Mouse (Mus musculus): ENCODE data around the gene Mrpl35. TPM values are rescaled to one million over a fixed set of nuclear protein-coding genes. Genes with fewer than 3 reads are reported as not detected.

Gene Mrpl35
- total RNA-seq, 2 experiments from 2014 or later = 31.2 to 31.8 TPM

- TF ChIP-seq CTCF (conservative IDR thresholded peaks at IDR 0.05) = no peak
- DNase-seq (ENCODE audit: low spot score in 2 of 2) = no peak
- Histone ChIP-seq H3K27ac (no peak overlapping the region), H3K4me3 (no peak overlapping the region)
Observed at GRCm38 (mm10) chr6:71780431-71780830, 46.3 kb downstream of the Mrpl35 start.

DNA sequence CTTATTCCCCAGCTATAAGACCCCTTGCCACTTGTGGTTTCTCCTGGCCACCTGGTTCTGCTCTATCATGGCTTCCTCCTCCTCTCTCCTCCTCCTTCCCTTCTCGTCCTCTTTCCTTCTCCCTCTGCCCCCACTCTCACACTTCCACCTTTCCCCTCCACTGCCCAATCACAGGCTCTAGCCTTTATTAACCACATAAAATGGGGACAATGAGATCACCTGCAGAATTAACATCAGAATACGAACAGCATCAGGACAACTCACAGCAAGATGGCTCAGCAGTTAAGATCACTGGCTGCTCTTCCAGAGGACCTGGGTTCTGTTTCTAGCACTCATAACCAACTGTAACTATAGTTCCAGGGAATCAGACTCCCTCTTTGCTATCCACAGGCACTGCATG, 46.9 kb downstream of the Mrpl35 start:
- DNase-seq (ENCODE audit: low spot score in 2 of 2) = no peak
- no peak overlapping the region for H3K4me3 ChIP-seq
- no peak for TF ChIP-seq CTCF (conservative IDR thresholded peaks at IDR 0.05)
- no peak overlapping the region for H3K27ac ChIP-seq

- Histone ChIP-seq H3K4me3 (no peak overlapping the region), H3K27ac (no peak overlapping the region)
- TF ChIP-seq CTCF (conservative IDR thresholded peaks at IDR 0.05) = no peak
- DNase-seq (ENCODE audit: low spot score in 2 of 2) = no peak
Observed at GRCm38 (mm10) chr6:71778016-71778415, 48.8 kb downstream of the Mrpl35 start.

- no peak for TF ChIP-seq CTCF (conservative IDR thresholded peaks at IDR 0.05)
- DNase-seq (ENCODE audit: low spot score in 2 of 2) = no peak
- no peak overlapping the region for H3K4me3 ChIP-seq
- peak overlapping the region; percentile 89 for H3K27ac ChIP-seq
Observed at GRCm38 (mm10) chr6:71772636-71773208, 54.0 kb downstream of the Mrpl35 start.

DNA sequence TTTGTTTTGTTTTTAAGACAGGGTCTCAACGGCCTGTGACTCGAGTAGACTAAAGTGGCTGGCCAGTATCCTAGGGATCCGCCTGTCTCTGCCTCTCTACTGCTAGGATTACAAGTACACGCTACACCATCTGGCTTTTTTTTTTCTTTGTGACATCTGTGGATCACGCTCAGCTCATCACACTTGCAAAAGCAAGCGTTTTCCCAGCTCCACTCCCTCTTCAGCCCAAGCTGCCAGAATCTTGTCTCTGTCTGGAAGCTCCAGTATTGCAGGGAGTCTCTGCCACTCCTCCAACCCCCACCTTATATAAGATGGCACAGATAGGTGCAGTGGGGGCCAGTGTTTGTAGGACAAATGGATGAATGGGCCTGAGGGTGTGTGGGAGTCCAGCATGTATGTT, 54.6 kb downstream of the Mrpl35 start:
- Histone ChIP-seq H3K27ac (peak overlapping the region; percentile 89), H3K4me3 (no peak overlapping the region)
- DNase-seq (ENCODE audit: low spot score in 2 of 2) = peak; percentile 57 to 80
- TF ChIP-seq CTCF (conservative IDR thresholded peaks at IDR 0.05) = 0 out of 2 replicates have a peak, but pooled peaks have one; percentile 7

- Histone ChIP-seq H3K4me3 (no peak overlapping the region), H3K27ac (peak overlapping the region; percentile 19; the same call in 1 of the 2 replicates)
Observed at GRCm38 (mm10) chr6:71771282-71771681, 55.5 kb downstream of the Mrpl35 start.

GRCm38 (mm10) chr6:71770856-71771255, 55.9 kb downstream of the Mrpl35 start:
- H3K4me3 ChIP-seq = no peak overlapping the region

More at GRCm38 (mm10) chr6:71771282-71771681, 55.5 kb downstream of the Mrpl35 start:
- no peak for DNase-seq (ENCODE audit: low spot score in 2 of 2)
- TF ChIP-seq CTCF (conservative IDR thresholded peaks at IDR 0.05) = peak; percentile 60

DNA sequence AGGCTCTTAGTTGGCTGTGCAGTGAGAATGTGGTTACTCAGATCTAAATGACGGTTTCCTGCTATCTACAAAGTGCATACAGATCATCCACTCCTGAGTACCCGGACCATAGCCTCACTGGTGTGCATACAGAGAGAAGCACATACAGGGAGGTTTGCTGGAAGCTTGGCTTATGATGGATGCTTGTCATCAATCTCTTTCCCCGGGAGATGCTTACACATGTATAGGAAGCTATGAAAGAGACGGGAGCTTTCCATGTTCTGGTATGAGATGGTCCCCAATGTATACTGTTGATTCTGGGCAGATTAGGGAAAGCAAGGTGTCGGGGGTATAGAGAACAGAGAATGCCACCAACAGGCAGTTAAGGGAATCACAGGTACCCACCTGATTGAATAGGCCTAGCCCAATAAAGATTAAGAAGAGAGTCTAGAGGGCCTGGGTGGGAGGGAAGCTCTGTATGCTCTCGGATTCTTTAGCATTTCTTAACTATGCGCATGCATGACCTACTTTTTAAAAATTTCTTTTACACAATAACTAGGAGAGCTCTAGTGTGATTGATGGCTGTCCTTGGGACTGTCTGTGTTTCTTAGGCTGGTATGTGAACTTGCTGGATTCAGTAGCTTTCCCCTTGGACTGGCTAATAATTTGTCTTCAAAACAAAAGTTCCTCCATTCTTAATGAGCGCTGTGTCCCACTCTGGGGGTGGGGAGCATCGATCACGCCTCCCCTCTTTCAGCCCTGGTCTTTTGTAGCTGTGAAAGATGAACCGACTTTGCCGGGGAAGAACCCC, 56.7 kb downstream of the Mrpl35 start:
- Histone ChIP-seq H3K27ac (0 out of 2 replicates have a peak overlapping the region, but pooled peaks have one; percentile 29), H3K4me3 (no peak overlapping the region)
- DNase-seq (ENCODE audit: low spot score in 2 of 2) = no peak
- TF ChIP-seq CTCF (conservative IDR thresholded peaks at IDR 0.05) = peak; percentile 63

More at GRCm38 (mm10) chr6:71770856-71771255, 55.9 kb downstream of the Mrpl35 start:
- TF ChIP-seq CTCF (conservative IDR thresholded peaks at IDR 0.05) = no peak
- no peak overlapping the region for H3K27ac ChIP-seq
- DNase-seq (ENCODE audit: low spot score in 2 of 2) = no peak

DNA sequence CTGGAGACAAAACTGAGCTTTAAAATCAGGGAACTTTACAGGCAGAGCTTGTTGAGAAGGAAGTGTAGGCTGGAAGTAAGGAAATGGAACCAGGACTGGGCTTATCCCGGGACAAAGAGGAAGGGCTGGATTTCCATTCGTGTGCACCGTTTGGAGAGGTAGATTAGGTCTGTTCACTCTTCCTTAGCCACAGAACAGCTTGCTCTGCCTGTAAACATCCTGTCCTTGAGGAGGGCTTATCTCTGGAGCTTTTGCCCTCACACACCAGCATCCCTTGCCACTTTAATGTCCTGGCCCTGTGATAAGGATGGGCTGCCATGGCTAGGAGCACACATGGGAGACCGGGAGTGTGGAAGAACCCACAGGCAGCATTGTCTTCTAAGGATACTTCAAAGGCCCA, 59.0 kb downstream of the Mrpl35 start:
- TF ChIP-seq CTCF (conservative IDR thresholded peaks at IDR 0.05) = no peak
- H3K27ac ChIP-seq = no peak overlapping the region
- H3K4me3 ChIP-seq = no peak overlapping the region
- DNase-seq (ENCODE audit: low spot score in 2 of 2) = no peak

Other genes starting within 250 kb of the Mrpl35 start
- 10 to 100 TPM; 44.4 to 49.0 TPM for gene Kdm3a, start 194.0 kb downstream of the Mrpl35 start, total RNA-seq (2021)
- 10 to 100 TPM; 69.1 to 71.2 TPM for gene Reep1, start 119.4 kb downstream of the Mrpl35 start, total RNA-seq (2021)
- gene Immt, start 4.4 kb upstream of the Mrpl35 start, total RNA-seq (2021) = 100 to 1,000 TPM; 131 to 137 TPM
- gene Ptcd3, start 81.8 kb upstream of the Mrpl35 start, total RNA-seq (2021) = 10 to 100 TPM; 71.0 to 74.8 TPM
- gene Polr1a, start 82.1 kb upstream of the Mrpl35 start, total RNA-seq (2021) = 10 to 100 TPM; 33.7 to 35.4 TPM